Mouse (Mus musculus): ENCODE results near the gene Dpf3.

The Dpf3 gene

GRCm38 (mm10) chr12:83211146-83211822 lies 276.2 kb downstream of the Dpf3 start:
- DNase-seq (ENCODE audit: low spot score) = no peak

GRCm38 (mm10) chr12:83210735-83211134 lies 276.8 kb downstream of the Dpf3 start:
- no peak for DNase-seq (ENCODE audit: low spot score)

- no peak for DNase-seq (ENCODE audit: low spot score)
These were observed 277.2 kb downstream of the Dpf3 start for GRCm38 (mm10) chr12:83210294-83210693.

GRCm38 (mm10) chr12:83209461-83209860 lies 278.1 kb downstream of the Dpf3 start:
- DNase-seq (ENCODE audit: low spot score) = no peak

GRCm38 (mm10) chr12:83208841-83209240 lies 278.7 kb downstream of the Dpf3 start:
- no peak for DNase-seq (ENCODE audit: low spot score)

GRCm38 (mm10) chr12:83208011-83208410 lies 279.5 kb downstream of the Dpf3 start:
- no peak for DNase-seq (ENCODE audit: low spot score)

GRCm38 (mm10) chr12:83207481-83207880 lies 280.0 kb downstream of the Dpf3 start:
- no peak for DNase-seq (ENCODE audit: low spot score)

- DNase-seq (ENCODE audit: low spot score) = no peak
These were observed 280.6 kb downstream of the Dpf3 start for GRCm38 (mm10) chr12:83206866-83207265.

- no peak for DNase-seq (ENCODE audit: low spot score)
These were observed 283.2 kb downstream of the Dpf3 start for GRCm38 (mm10) chr12:83204361-83204760.

GRCm38 (mm10) chr12:83201674-83202073 lies 285.8 kb downstream of the Dpf3 start:
- DNase-seq (ENCODE audit: low spot score) = no peak

GRCm38 (mm10) chr12:83180561-83180960 lies 307.0 kb downstream of the Dpf3 start:
- no peak for DNase-seq (ENCODE audit: low spot score)

- DNase-seq (ENCODE audit: low spot score) = no peak
These were observed 307.7 kb downstream of the Dpf3 start for GRCm38 (mm10) chr12:83179860-83180259.

- no peak for DNase-seq (ENCODE audit: low spot score)
These were observed 308.7 kb downstream of the Dpf3 start for GRCm38 (mm10) chr12:83178770-83179169.

- peak; percentile 54 for DNase-seq (ENCODE audit: low spot score)
These were observed 317.9 kb downstream of the Dpf3 start for GRCm38 (mm10) chr12:83169495-83170209.

- no peak for DNase-seq (ENCODE audit: low spot score)
These were observed 319.2 kb downstream of the Dpf3 start for GRCm38 (mm10) chr12:83168310-83168709.

GRCm38 (mm10) chr12:83165058-83165457 lies 322.5 kb downstream of the Dpf3 start:
- no peak for DNase-seq (ENCODE audit: low spot score)

Measured in testis, postnatal 14 days (tissue).